Mouse (Mus musculus) liver, postnatal 0 days (tissue): ENCODE results near the gene Ap3d1.

Source experiments
- CTCF ChIP-seq: sonication (generic); IDR thresholded peaks from 2 replicates; pipeline ENCODE4 v1.5.1; 2016; ENCODE audit warnings: antibody characterized with exemption, low read depth
- EP300 ChIP-seq: IDR thresholded peaks from 2 replicates; pipeline ENCODE4 v1.6.1; 2016; ENCODE audit warnings: antibody characterized with exemption, low read depth, mild to moderate bottlenecking

DNA sequence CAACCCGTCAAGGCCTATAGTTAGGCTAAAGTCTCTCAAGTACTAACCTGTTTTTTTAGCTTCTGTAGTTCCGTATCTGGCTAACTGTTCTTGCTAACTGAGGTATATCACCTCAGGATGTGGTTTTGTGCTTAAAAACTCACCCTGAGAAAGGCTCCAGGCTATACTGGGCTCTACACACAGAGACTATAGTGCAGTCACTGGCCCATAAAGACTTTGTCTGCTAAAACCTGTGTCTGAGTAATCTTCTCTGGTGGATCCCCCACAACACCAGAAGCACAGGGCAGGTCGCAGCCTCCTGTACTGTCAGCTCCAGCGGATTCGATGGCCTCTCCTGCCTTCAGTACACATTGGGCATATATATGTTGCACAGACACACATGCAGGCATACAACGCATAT is 60.1 kb downstream of the Ap3d1 start:
- TF ChIP-seq CTCF (no peak), EP300 (no peak)
